Mouse (Mus musculus) embryo, embryonic 11.5 days (tissue): ENCODE measurements around the gene Dscaml1.
"Not testable (repeated sequence)": the region's sequence is repeated elsewhere in the genome, so short reads cannot be mapped to it uniquely, and the experiment has no call there.

Experiments
- DNase-seq: peaks from one replicate; pipeline ENCODE4 v3.0.0-alpha.2; 2012; ENCODE audit warnings: low read depth, low spot score

The Dscaml1 gene

DNA sequence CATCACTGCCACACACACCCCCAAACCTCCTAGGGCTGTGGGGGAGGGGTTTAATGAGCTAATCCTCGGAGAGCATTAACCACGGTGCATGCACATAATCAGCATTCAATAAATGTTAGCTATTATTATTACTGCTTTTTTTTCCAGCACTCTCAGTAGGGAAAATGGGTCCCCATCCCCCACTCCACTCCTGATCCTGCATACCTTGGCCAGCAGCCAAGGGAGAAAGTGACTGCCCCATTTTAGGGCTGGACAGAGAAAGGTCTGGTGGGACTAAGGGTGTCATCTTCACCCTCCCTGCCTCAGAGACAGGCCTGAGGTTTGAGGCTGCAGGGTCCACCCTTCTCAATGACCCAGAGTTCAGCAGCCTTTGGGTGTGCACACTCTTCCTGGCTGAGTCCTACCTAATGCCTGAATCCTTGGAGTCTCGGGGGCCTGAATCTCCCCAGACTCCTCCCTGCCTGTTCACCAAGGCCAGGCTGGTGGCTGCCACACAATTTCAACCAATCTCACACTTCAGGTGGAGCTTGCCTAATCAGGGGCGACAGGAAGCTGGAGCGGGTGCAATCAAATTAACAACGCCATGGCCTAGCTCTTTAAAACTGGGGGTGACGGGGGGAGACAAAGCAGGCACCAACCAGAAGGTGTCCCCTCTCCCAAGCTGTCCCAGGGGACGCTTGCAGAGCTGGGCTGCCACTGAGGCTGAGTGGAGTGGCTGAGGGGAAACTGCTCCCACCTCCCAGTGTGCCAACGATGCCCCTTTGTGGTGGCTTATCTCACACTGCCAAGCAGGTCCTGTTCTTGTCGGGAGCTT is 267.2 kb downstream of the Dscaml1 start:
- peak; percentile 9 for DNase-seq

DNA sequence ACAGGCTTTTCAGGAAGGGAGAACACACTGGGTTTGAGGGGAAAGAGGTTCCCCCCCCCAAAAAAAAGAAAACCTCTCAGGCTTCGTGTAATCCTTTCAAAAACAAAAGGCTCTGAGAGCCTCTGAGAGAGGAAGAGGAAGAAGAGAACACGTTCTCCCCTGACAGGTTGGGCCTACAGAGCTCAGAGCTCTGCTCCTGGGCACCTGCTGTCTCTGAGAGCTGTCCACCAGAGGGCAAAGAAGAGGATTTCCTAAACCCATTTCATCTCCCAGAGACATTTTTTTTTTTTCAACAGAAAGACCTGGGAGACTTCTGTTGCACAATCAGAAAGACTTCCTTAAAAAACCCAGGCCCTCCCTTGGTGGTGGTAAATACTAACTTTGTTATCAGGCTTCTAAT is 267.8 kb downstream of the Dscaml1 start:
- no peak for DNase-seq

DNA sequence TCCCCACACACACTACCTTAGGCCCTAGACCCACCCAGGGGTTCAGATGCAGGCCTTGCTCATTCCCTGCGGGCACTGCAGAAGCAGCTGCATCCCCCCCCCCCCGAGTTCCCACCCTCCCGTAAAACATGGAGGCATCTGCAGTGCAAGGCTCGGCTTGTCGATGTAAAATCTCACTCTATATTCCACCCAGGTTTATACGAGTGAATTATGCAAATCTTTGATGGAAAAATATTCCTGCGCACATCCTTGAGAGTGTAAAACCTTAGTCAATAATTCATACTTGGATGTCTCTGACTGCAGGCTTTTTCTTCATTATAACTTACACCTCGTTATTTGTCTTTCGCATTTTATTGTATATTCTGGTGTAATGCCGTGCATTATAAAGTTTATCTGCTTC is 272.7 kb downstream of the Dscaml1 start:
- DNase-seq, result no peak

DNA sequence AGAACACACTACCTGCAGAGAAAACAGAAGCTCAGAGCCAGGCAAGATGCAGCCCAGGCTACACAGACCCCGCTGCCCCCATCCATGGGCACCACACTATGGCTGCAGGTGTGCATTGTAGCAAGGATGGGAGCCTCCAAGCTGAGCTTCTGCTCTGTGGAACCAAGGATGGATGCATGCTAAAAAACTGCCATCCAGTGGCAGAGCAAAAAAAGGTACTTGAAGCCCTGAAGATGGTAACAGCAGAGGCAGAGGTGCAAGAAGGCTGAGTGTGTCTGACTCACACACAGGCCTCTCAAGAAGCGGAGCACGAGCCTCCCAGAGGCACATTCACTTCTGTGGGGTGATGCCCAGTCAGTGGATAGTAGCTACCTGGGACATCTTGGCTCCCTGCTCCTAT is 276.8 kb downstream of the Dscaml1 start:
- no peak for DNase-seq

DNA sequence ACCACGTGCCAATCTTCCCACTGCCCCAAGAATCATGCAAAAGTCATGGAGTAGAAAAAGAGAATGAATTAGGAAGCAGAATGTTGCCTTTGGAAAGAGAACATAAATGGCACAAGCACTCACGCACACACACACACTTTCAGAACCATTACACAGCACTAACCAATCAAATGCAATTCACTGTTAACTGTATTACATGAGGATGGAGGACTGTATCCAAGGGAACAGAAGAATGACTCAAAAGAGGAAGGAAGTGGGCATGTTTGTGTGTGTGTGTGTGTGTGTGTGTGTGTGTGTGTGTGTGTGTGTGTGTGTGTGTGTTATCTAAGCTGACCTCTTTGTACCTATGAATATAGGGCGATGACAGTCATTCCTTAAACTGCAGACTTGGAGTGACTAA is 278.0 kb downstream of the Dscaml1 start:
- no peak for DNase-seq

DNA sequence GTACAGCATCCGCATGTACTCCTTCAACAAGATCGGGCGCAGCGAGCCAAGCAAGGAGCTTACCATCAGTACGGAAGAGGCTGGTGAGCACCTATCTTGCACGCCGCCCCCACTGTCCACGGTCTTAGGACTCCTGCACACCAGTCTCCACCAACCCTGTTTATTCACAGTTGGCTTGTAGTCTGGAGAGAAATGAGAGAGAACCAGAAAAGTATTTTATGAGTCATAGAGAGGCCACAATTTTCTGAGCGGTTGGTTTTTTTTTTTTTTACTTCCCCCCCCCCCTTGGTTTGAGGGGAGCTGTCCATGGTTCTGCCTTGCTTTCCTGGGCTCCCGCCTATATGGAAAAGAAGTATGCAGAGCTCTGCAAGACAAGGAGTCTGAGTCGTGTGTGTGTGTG is 283.9 kb downstream of the Dscaml1 start:
- peak; percentile 8 for DNase-seq

DNA sequence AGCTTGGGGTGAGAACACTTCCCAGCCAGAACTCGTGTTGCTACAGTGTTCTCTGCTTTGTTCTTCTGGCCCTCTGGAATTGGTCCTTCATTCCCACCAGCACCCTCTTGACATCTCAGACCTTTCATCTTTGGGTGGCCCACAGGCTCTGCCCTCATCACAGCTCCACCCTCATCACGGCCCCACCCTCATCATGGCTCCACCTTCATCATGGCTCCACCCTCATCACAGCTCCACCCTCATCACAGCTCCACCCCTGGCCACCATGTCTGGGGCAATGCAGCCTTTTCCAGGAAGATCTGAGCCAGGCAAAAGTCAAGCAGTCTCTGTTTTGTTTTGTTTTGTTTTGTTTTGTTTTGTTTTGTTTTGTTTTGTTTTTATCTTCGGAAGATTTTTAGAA is 289.0 kb downstream of the Dscaml1 start:
- DNase-seq, result no peak

DNA sequence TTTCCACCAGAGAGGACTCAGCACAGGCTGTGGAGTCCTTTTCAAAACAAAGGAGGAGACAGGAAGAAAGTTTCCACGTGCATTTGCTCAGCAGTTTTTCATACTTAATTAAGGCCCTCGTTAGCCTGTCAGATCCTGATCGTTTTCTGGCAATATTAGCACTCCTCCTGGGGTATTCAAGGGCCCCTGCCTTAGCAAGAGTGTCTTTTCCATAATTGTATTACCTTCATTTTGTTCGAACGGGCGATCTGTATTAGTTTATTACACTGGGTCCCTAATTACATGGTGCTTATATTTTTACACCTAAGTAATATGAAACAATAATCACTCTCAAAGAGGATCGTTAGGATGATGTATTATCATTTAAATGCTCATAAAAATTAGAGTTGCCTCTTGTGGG is 293.6 kb downstream of the Dscaml1 start:
- no peak for DNase-seq

DNA sequence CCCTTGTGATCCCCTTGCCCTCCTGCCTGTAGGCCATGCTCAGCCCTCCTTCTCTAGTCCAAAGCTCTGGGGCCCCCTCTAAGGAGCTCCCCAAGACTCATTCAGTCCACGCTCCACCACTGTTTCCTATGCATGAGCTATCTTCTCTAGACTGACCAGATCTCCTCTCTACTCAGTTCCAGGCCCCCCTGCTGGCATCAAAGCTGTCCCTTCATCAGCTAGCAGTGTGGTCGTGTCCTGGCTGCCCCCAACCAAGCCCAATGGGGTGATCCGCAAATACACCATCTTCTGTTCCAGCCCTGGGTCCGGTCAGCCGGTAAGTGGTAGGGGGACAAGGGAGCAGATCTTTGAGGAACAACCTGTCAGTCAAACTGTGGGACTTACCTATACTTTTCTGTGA is 305.4 kb downstream of the Dscaml1 start:
- DNase-seq, result no peak

DNA sequence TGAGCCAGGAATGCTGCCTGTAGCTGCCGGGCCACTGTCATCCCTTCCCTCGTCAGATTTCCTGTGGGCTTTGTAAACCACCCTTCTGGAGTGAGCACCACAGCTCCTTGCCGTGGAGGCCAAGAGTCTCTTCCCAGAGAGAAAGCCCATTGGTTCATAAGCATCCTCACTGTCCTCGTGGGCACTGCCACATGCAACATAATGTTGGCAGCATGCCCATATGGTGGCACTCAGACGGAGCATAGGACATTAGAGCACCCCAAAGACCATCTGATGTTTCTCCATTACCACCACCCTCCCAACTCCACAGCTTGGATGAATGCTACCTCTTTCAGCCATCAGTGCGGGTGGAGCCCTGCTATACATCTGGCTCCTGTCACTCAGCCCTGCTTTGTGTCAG is 306.8 kb downstream of the Dscaml1 start:
- DNase-seq, result no peak

DNA sequence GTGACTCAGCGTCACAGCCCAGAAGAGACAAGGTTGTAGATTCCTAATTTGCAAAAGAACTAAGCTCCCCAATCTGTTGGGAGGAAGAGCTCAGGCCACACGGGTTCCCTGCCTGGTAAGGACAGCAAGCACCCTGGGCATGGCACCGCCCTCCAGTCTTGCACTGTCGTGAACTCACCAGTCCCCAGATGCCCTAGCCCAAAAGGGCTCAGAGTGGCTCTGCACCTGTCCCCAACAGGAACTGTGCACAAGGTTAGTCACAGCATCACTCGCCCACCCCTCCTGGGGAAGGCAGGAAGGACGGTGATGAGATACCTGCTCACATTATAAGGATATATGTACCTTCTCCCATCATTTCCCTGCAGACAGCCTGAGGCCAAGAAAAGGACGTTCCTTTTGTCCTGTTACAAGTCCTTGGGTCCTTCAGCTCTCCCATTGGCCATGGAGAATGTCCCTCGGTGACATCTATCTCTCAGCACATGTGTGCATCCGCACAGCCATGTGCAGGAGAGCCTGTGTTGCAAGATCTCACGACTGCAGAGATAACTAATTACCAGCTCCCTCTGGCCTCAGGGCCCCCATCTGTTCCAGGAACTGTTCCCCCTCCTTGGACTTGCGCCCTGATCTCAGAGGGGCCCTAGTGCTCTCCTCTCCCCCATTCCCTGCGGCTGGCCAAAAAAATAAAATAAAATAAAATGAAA is 312.7 kb downstream of the Dscaml1 start:
- no peak for DNase-seq

DNA sequence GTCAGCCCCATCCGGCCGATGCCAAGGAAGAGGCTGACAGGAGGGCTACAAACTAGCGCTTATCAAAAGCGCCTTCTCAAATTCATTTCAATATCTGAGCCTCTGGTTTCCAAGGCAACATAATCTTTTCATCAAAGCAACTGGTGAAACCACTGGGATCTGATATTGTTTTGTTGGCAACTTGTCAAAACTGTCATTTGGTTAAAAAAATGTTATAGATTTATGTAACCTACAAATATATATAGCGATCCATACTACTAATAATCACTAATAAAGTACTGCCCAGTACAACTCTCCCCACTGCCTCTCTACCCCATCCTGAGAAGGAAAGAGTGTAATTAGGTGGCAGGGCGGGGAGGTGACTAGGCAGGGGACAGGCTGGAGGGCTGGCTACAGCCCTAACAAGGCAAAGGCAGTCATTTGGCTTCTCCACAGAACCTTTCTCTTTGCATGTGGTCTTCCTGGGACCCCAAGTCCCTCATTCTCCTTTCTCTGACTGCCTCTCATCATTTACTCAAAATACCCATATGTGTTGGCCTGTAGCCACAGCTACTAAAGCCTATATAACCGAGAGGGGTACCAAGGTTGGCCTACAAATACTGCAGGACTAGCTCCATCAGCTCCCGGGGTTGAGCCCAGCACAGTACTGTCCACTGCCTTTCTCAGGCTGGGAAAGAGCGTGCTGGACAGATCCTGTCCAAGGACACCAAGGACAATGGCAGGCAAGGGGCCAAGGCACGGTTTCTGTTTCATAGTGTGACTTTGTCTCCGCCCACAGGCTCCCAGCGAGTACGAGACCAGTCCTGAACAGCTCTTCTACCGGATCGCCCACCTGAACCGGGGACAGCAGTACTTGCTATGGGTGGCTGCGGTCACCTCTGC is 313.5 kb downstream of the Dscaml1 start:
- no peak for DNase-seq

DNA sequence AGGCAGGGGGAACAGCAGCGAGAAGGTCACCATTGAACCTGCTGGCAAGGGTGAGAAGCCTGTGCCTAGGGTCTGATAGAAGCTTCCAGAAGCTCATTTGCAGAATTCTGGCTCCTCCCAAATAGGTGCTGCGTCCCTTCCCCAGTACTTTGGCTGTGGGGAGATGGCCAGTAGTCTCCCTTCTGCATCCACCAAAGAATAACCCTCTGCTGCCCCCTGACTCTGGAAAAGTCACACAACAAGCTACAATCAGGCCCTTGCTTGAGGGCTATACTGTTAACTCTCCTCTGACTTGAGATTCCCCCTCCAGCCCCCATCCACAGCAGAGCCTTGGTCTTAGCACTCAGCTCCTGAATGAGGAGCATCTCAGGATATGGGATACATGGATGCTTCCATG is 314.2 kb downstream of the Dscaml1 start:
- DNase-seq, result peak; percentile 16

DNA sequence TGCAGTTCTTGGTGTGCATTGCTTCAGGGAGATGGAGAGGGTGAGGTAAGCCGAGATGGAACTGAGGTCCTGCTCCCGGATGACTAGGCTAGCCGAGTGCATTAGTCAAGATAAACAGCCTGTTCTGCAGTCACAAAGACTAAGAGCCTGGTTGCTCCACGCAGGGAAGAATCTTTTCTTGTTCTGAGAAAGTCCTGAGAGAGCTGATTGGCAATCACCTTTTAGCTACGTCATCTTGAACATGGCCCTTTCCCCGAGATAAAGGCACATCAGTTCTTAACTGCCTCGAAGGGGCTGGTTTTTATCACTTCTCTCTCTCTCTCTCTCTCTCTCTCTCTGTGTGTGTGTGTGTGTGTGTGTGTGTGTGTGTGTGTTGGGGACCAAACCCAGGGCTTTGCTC is 319.0 kb downstream of the Dscaml1 start:
- no peak for DNase-seq

DNA sequence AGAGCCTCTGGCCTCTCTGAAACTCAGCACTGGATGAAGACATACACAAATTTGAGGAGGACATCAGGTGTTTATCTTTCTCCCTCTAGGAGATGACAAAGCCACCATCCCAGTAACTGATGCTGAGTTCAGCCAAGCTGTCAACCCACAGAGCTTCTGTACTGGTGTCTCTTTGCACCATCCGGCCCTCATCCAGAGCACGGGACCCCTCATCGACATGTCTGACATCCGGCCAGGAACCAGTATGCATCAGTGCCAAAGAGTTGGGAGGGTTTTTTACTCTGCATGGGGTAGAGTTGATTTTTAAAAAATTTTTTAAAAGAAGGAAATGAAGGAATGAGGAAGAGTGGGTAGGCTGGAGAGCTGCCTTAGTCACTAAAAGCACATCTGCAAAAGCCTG is 323.5 kb downstream of the Dscaml1 start:
- no peak for DNase-seq

DNA sequence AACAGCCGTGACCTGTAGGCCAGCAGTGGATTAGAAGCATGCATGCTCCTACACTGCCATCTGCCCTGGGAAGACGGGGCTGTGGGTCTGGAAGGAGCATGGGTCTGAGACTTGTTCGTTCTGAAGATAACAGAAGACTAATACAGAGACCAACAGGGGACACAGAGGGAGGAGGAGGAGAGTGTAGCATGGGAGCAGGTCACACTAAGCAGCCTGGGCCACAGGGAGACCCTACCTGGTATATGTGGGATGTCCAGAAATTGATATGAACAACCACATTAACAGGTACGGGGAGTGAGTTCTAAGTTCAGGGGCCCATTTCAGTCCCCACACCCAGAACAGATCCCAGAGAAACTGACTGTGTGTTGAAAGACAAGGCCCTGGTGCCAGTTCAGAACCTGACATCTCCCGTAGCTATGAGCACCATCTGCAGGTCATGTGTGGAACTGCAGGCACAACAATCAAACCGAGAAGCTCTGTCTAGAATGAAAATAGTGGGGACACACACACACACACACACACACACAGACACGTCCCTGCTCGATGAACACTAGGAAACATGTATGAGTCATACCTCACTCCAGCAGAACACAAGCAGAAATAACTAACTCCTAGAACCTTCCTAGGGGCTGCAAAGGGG is 328.1 kb downstream of the Dscaml1 start:
- peak; percentile 50 for DNase-seq

DNA sequence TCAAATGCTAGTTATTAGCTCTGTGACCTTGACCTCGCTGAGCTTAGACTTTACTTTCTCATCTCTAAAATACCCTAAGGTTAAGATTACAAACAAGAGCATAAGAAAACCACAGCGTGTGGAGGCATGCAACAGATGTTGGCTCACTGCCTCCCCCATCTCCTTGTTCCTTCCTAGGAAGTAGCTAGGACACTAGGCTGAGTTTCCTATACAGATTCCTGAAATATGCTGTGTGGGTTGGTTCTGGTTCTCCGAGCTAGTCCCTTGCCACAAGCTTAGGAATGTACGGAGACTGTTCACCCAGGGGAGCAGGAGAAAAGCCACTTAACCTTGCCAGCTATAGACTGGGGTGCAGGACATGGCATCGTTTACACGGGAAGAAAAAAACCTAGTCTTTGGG is 339.8 kb downstream of the Dscaml1 start:
- no peak for DNase-seq

DNA sequence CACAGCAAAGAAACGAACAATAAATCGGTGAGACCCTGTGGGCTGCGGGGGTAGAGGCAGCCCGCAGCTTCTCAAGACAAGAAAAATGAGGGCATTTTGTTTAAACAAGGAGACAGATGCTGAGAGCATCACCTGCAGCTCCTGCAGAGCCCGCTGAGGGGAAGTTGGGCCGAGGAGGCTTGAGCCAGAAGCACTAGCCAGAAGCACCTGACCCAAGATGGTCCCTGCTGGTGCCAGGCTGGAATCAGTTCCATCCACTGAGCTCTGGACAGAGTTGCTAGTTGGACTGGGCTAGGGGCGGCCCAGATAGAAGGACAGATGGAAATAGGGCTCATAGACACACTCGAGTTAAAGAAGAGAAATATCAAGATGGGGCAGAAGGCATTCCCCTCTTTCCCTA is 340.7 kb downstream of the Dscaml1 start:
- DNase-seq, result no peak

DNA sequence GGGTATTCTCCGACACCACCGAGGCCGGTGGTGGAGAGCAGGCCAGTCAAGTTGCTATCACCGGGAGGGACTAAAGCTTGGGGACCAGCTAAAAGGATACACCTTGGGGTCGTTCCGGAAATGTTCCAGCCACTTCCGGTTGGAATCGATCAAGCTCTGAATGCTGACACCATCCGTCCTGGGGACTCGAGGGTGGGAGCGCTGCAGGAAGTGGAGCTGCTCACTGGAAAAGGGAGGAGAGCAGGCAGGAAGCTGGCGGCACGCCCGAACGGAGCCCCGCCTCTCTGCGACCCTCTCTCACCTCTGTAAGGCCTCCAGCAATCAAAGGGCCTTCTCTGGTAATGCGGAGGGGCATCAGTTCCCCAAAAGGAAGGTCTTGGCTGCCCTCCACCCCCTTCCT is 342.0 kb downstream of the Dscaml1 start:
- no peak for DNase-seq

DNA sequence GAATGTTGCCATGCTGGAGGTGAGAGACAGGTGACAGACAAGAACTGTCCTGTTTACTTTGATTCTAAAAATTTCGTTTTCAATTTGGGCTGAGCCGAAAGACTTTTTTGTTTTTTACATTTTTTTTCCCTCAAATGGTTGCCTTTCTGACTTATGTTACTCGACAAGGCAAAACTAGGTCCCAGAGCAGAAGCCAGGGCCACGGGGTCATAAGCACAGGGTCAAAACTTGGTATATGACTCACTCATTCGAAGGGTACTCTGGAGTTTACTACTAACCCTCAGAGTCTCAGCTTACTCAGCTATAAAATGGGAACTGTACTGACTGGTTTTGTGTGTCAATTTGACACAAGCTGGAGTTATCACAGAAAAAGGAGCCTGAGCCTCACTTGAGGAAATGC is 343.2 kb downstream of the Dscaml1 start:
- no peak for DNase-seq

DNA sequence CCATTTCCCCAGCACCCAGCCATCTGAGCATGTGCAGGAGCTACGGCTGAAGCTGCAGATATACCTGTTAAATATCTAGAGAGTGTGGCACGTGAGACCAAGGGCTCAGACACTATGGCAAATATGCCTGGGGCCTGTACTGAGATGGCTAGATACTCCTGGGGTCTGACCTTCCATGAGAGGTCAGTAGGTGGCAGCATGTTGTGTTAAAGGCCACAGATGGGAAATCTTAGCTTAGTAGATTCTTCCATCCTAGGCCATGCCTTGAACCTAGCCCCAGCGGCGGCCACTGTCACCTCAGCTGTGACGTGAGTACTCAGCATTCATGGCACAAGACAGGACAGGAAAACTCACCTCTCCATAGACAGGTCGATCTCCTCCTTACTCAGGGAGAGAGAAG is 347.7 kb downstream of the Dscaml1 start:
- DNase-seq, result no peak

DNA sequence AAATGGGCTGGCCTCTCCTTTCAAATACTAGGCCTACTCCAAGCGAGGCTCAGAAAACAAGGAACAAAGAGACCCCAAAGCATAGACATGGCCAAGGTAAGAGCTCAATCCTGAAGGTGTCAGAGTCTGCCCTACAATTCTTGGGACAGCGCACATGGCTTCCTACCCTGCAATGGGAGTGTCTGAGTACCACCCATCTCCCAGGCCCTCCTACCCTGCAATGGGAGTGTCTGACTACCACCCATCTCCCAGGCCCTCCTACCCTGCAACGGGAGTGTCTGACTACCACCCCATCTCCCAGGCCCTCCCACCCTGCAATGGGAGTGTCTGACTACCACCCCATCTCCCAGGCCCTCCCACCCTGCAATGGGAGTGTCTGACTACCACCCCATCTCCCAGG is 349.7 kb downstream of the Dscaml1 start:
- DNase-seq, result not testable (repeated sequence)
